Mouse (Mus musculus) gastrocnemius, postnatal 4 days (tissue): ENCODE results near the gene Medag. TPM values are rescaled to one million over a fixed set of nuclear protein-coding genes. Genes with fewer than 3 reads are reported as not detected.

Experiments
- DNase-seq, 2 experiments: peaks; one replicate each; pipeline ENCODE4 v3.0.0; 2021 to 2022; ENCODE audit warnings: low spot score in 2 of 2, mixed read lengths in 2 of 2
- total RNA-seq, 2 experiments: library from RNA; stranded (reverse); gene quantifications; 2 replicates each; pipeline ENCODE4 v1.2.3; 2021

Gene Medag
- total RNA-seq, 2 experiments from 2014 or later = 32.1 to 36.4 TPM

DNA sequence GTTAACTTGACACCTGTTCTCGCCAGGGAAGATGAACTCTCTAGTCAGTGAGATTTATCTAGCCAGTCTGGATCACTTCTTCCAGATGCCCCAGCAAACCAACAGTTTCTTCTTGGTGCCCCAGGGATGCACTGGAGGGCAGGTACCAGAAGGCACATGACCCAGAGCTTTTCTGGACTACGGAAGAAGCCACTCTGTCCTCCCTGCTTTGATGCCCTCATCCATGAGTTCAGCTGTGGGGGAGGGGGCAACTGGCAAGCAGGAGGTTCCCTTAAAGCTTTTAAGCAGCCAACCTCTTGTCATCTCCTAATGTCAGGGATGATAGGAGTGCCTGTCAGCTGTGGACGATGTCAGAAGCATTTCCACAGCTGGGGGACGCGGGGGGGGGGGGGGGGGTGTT, 53.8 kb downstream of the Medag start:
- DNase-seq = no peak

DNA sequence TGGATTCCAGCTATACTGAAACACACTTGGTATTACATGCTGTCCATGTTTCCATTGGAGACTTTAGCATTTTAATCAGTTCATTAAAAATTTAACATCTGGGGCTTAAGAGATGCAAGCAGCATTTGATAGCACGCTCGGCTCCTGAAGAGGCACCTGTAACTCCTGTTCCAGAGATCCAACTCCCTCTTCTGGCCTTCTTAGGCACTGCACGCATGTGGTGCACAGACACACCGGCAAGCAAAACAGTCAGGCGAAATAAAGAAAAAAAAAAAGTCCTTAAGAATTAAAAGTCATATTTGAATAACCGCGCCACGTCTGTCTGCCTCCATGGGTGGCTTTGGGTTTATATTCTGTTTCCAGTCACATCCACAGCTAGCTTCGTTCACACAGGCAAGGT, 62.6 kb downstream of the Medag start:
- DNase-seq = no peak

DNA sequence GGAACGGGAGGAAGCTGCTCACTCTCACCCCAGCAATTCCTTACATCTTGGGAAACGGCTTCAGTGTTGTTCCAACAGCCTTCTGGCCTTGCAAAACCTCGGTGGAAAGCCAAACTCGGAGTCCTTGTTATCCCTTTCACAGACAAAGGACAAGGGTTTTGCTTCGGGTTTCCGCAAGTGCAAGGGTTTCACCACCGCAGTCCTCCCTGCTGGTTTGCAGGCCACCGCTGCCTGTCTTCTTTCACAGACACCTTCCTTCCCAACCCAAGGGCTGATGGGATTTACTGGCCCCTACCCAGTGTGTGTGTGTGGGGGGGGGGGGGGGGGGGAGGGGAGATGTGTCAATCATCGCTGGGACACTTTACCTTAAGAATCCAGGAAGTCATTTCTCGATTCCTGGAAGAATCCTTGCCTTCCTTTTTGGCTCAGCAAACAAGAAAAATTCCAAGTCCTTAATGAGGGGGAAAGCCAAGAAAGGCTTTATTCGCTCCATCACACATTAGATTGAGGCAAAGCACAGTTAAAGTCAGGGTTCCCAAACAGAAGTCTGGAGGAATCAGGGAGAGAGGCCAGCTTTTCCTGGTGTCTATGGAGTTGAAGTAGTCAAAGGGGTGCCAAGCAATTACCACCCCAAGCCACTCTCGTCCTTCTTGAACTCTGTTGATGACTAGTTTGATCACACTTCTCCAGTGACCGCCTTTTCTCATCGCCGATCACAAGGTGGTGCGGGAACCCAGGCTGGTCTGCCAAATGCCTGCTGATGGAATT, 63.3 kb downstream of the Medag start:
- no peak for DNase-seq

Other genes with a start within 250 kb of the Medag start
- gene Uspl1, start 227.4 kb upstream of the Medag start, total RNA-seq = 10 to 100 TPM; 27.4 to 32.3 TPM
- gene Hmgb1, start 227.3 kb upstream of the Medag start, total RNA-seq = 100 to 1,000 TPM; 233 to 278 TPM
- 10 to 100 TPM in 1 of 2 experiments, 1 to 10 TPM in 1; 7.9 to 17.8 TPM for gene Alox5ap, start 147.0 kb upstream of the Medag start, total RNA-seq
- gene Tex26, start 27.9 kb downstream of the Medag start, total RNA-seq = under 1 TPM; 0.25 to 0.60 TPM
- gene Wdr95, start 116.9 kb downstream of the Medag start, total RNA-seq = under 1 TPM in 1 of 2 experiments, not detected in 1; 0.31 TPM
- 10 to 100 TPM; 34.9 to 38.7 TPM for gene Hsph1, start 224.6 kb downstream of the Medag start, total RNA-seq